Mouse (Mus musculus): ENCODE data around the gene Smim14.

DNA sequence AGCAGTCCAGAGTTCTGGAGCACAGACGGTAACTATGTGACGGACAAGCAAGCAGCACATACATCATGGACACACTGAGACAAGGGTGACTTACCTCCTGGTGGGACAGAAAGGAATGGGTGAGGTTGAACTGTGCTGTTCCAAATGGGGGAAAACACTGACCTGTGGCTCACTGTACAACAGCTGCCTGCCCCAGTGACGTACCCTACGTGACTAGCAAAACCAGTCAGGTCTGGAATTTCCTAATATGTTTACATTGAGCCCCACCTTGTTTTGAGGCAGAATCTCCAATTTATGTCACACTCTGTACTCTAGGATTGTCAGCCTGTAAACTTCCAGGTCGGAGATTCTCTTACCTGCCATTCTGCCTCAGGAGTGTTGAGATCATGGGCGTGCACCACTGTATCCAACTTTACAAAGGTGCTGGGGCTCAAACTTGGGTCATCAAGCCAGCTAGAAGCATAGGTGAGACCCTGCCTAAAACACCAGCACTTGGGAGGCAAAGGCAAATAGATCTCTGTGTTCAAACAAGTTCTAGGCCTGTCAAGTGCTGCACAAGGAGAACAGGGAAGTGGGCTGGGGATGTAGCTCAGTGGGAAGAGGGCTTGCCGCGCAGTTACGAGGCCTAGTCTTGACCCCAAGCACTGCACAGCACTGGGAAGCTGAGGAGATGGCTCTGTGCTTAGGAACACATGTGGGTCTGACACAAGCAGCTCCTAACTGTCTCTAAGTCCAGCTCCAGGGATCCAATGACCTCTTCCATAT lies 57.1 kb downstream of the Smim14 start:
- TF ChIP-seq CTCF (IDR thresholded peaks at IDR 0.05; ENCODE audit: low read depth) (no peak), EP300 (IDR thresholded peaks at IDR 0.05; ENCODE audit: low read depth) (no peak)
